Mouse (Mus musculus) hindbrain, embryonic 14.5 days (tissue): Measurements from ENCODE around the gene Gpd1l. TPM values are rescaled to one million over a fixed set of nuclear protein-coding genes. Genes with fewer than 3 reads are reported as not detected.
"Not testable (repeated sequence)": the region's sequence is repeated elsewhere in the genome, so short reads cannot be mapped to it uniquely, and the experiment has no call there.

Experiments
- ATAC-seq: fragments of 200-750 bp; cut with Nextera tagmentation; 2 replicates; pipeline ENCODE4 v1.8.0; 2017; ENCODE audit warnings: moderate number of reproducible peaks, mild to moderate bottlenecking, moderate TSS enrichment, moderate library complexity; ENCODE audit not compliant: low FRiP score
- DNase-seq: peaks from one replicate; pipeline ENCODE4 v3.0.0-alpha.2; 2015; ENCODE audit warnings: low spot score
- H3K27ac ChIP-seq: fragments of 300-500 bp; sonication (generic); 2 replicates; pipeline ENCODE4 v1.5.1; 2014; ENCODE audit warnings: mild to moderate bottlenecking, moderate library complexity
- H3K27me3 ChIP-seq: fragments of 300-500 bp; sonication (generic); 2 replicates; pipeline ENCODE4 v1.6.1; 2014; ENCODE audit warnings: mild to moderate bottlenecking, low read length, mixed read lengths; ENCODE audit not compliant: control insufficient read depth, insufficient read depth
- H3K36me3 ChIP-seq: fragments of 300-500 bp; sonication (generic); replicated peaks from 2 replicates; pipeline ENCODE4 v1.6.1; 2014; ENCODE audit not compliant: control insufficient read depth, insufficient read depth
- H3K4me1 ChIP-seq: fragments of 300-500 bp; sonication (generic); replicated peaks from 2 replicates; pipeline ENCODE4 v1.6.1; 2014; ENCODE audit warnings: antibody characterized with exemption, low read length, mixed read lengths; ENCODE audit not compliant: control insufficient read depth, insufficient read depth
- H3K4me2 ChIP-seq: fragments of 300-500 bp; sonication (generic); replicated peaks from 2 replicates; pipeline ENCODE4 v1.6.1; 2014; ENCODE audit warnings: mild to moderate bottlenecking, moderate library complexity
- H3K4me3 ChIP-seq: fragments of 300-500 bp; sonication (generic); replicated peaks from 2 replicates; pipeline ENCODE4 v1.5.1; 2014; ENCODE audit warnings: mild to moderate bottlenecking, low read length
- H3K9ac ChIP-seq: fragments of 300-500 bp; sonication (generic); 2 replicates; pipeline ENCODE4 v1.6.1; 2014
- H3K9me3 ChIP-seq: fragments of 300-500 bp; sonication (generic); 2 replicates; pipeline ENCODE4 v1.6.1; 2016; ENCODE audit warnings: low read length; ENCODE audit not compliant: control insufficient read depth
- WGBS: fragments of 180-500 bp; shearing (Covaris S2); extraction: QIAGEN DNeasy Blood & Tissue Kit; methylation state at CpG from one replicate; pipeline ENCODE4 v1.1.7; 2014; 5-methylcytosine and 5-hydroxymethylcytosine counted together
- polyA plus RNA-seq: library from polyadenylated mRNA; unstranded; fragments of >200 nt; fragmentation: Nextera tagmentation; extraction: Ambion mirVana; gene quantifications from 2 replicates; pipeline ENCODE4 v1.2.1, GENCODE M21; 2014

Gene Gpd1l
- polyA plus RNA-seq: 21.0 and 23.2 TPM in 2 replicates

DNA sequence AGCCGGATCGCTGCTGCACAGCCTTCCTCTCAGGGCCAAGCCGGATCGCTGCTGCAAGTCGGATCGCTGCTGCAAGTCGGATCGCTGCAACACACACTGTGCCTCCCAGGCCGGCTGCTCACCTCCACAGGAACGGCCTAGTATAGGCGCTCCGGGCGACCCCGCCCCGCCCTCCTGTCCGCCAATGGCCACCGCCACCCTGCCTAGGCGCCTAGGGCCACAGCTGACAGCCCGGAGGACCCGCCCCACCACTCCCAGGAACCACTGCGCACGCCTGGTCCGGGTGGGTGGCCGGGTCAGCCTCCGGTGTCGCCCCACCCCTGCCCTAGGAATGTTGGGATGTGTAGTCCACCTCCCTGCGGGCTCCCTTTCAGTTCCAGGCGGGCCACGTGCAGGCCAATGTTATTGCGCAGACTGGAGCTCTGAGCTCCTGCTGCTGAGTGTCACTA is at the start of gene Gpd1l:
Gene Gpd1l, minus strand, starts transcription at position 265 of the 449 bp plus-strand sequence.
- Histone ChIP-seq H3K36me3 (no peaks in the 10 kb centered on the region), H3K4me2 (peak within 1 kb of the TSS; percentile 99), H3K9ac (peak within 1 kb of the TSS; percentile 84), H3K27ac (peak within 1 kb of the TSS; percentile 74), H3K4me3 (peak within 1 kb of the TSS; percentile 85), H3K27me3 (0 out of 2 replicates have a peak, but pooled peaks cover 6% of the 10 kb centered on the region), H3K9me3 (no peaks in the 10 kb centered on the region), H3K4me1 (peaks cover 13% of the 10 kb centered on the region)
- ATAC-seq (peak; percentile 97), DNase-seq (peak; percentile 79)
- WGBS: 0% methylated on average over 30 of the region's 30 CpGs

DNA sequence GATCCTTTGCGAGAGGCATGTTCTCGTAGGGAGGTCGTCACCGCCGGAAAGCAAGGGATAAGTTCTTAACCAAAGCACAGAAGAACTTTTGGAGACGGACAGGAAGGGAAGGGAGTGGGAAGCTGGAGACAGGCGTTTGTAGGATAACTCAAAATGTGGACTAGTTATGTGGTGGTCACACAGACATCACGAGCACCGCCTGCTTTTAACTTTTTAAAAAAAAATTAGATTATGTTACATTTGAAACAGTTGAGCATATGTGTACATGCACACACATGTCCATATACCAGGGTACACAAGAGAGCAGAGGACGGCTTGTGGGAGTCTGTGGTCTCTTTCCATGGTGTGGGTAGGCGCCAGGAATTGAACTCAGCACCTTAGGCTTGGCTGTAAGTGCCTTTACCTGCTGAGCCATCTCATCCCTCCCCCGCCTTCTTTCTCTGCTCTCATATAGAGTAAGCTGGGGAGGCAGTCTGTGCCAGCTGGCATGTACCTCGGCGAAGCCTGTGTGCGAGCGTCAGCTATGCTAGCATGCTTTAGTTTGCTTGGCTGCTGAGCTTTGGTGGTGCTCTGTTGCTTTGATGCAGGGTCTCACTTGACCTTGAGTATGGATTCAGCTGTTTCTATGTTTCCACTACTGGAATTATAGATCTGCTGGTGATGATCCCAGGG is 49.0 kb upstream of the Gpd1l start, which contains the start of gene Rps27rt:
Gene Rps27rt, minus strand, starts transcription at position 51 of the 672 bp plus-strand sequence.
- no peak for DNase-seq
- WGBS: 90% methylated on average over 16 of the region's 16 CpGs

DNA sequence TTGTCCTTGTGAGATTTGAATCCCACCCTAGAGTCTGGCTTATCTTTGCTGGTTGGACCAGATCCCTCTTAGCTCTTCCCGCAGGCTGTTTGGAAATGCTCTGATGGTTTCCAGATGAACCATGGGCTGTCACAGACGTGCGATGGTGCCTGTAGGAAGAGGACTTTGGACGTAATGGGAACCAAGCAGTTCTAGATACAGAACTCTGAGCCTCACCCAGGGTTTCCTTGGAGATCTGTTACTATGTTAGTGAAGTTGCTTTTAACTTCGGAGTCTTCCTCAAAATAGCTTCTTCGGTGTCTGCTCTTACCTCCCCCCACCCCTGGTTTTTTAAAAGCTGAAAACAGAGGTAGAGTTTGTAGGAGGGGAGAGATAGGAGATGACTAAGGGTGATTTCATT is 46.2 kb upstream of the Gpd1l start:
- H3K27ac ChIP-seq: no peak overlapping the region
- no peak for ATAC-seq
- peak overlapping the region; percentile 79 for H3K4me2 ChIP-seq
- H3K27me3 ChIP-seq: peaks cover 12% of the 10 kb centered on the region
- H3K9ac ChIP-seq: no peak overlapping the region
- DNase-seq: no peak
- H3K4me3 ChIP-seq: no peak overlapping the region
- no peaks in the 10 kb centered on the region for H3K36me3 ChIP-seq
- 77% methylated on average over 6 of the region's 6 CpGs for WGBS
- H3K9me3 ChIP-seq: no peaks in the 10 kb centered on the region
- peaks cover 9% of the 10 kb centered on the region; the same call in 1 of the 2 replicates for H3K4me1 ChIP-seq

More for the DNA sequence above, 49.0 kb upstream of the Gpd1l start, which contains the start of gene Rps27rt:
- Histone ChIP-seq H3K36me3 (no peaks in the 10 kb centered on the region), H3K9me3 (no peaks in the 10 kb centered on the region), H3K27me3 (peaks cover 12% of the 10 kb centered on the region), H3K4me1 (peaks cover 5% of the 10 kb centered on the region; the same call in 1 of the 2 replicates), H3K4me2 (no peak within 1 kb of the TSS), H3K4me3 (no peak within 1 kb of the TSS), H3K27ac (no peak within 1 kb of the TSS), H3K9ac (no peak within 1 kb of the TSS)
- ATAC-seq: no peak

DNA sequence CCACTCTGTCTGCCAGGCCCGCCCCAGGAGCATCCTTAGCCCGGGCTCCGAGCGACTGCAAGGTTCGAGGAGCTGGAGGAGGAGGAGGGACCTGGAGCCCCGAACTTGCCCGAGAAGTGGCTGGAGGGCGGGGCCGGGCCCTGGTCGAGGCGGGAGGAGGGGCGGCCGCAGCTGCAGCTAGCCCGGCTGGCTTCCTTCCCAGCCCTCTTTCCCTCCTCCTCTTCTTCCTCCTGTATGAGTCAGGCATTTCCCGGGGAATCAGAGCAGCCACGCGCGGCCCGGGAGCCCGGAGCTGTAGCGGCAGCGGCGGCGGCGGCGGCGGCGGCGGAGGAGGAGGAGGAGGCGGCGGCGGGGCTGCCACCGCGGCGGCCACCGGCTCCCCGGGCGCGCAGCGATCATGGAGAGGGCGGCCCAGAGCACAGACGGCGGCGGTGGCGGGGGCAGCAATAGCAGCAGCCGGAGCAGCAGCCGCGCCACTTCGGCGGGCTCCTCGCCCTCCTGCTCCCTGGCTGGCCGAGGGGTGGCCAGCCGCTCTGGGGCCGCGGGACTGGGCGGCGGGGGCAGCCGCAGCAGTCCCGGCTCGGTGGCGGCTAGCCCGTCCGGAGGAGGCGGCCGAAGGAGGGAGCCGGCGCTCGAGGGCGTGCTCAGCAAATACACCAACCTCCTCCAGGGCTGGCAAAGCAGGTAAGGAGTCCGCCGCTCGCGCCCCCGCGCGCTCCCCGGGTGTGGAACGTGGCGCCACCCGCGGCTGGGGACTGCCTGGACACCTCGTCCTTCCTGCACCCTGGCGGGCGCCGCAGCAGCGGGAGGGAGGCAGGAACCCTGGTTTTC is 44.7 kb upstream of the Gpd1l start, which contains the start of gene Osbpl10:
Gene Osbpl10, plus strand, starts transcription at position 289 of the 831 bp plus-strand sequence.
- peak; percentile 82 for ATAC-seq
- Histone ChIP-seq H3K4me1 (peaks cover 9% of the 10 kb centered on the region; the same call in 1 of the 2 replicates), H3K27me3 (peaks cover 12% of the 10 kb centered on the region)

DNA sequence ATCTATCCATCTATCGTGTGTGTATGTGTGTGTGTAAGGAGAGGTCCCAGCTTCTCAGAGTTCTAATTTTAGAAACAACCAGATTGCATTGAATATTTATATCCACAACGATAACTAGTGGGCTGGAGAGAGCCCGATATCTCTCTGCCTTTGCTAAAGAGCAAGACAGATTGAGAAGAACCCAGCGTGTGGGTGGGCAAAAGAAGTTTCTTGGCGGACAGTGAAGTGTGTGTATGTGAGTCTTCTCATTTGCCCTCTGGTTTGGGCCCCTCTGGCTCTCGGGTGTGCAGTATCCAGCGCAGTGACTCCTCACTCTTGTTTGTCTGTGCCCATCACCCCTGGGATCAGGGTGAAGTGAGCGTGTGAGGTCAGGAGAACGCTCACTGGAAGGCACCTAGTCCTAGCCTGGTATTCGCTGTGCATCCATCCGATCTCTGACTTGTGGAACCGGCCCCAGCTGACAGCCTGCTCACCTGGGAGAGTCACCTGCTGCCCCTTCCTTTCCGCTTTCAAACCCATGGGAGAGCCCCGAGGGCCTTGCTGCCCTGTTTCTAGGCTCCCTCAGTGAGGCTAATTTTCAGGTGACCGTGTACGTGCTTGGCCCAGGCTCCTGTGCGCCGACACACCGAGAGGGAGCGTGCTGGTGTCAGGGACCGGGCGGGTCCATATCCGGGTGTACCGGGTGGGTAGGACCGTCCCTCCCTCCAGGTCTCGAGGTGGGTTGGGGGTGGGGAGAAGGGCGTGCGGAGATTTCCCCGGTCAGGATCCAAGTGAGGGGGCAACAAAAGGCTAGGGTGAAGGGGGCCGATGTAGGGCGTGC is 43.9 kb upstream of the Gpd1l start:
- ATAC-seq (peak; percentile 12; the same call in 1 of the 2 replicates), DNase-seq (peak; percentile 34)
- H3K4me3 ChIP-seq: peak overlapping the region; percentile 71
- peak overlapping the region; percentile 79 for H3K4me2 ChIP-seq
- peaks cover 9% of the 10 kb centered on the region; the same call in 1 of the 2 replicates for H3K4me1 ChIP-seq
- no peaks in the 10 kb centered on the region for H3K9me3 ChIP-seq
- peak overlapping the region; percentile 83 for H3K9ac ChIP-seq
- peak overlapping the region; percentile 85 for H3K27ac ChIP-seq
- 8% methylated on average over 31 of the region's 31 CpGs for WGBS
- no peaks in the 10 kb centered on the region for H3K36me3 ChIP-seq
- H3K27me3 ChIP-seq: peaks cover 12% of the 10 kb centered on the region

More for the DNA sequence above, 44.7 kb upstream of the Gpd1l start, which contains the start of gene Osbpl10:
- Histone ChIP-seq H3K9me3 (no peaks in the 10 kb centered on the region), H3K36me3 (no peaks in the 10 kb centered on the region), H3K4me3 (peak within 1 kb of the TSS; percentile 71), H3K9ac (peak within 1 kb of the TSS; percentile 83), H3K4me2 (peak within 1 kb of the TSS; percentile 79), H3K27ac (peak within 1 kb of the TSS; percentile 85)
- DNase-seq: peak; percentile 70
- under 1% methylated on average over 60 of the region's 86 CpGs for WGBS

DNA sequence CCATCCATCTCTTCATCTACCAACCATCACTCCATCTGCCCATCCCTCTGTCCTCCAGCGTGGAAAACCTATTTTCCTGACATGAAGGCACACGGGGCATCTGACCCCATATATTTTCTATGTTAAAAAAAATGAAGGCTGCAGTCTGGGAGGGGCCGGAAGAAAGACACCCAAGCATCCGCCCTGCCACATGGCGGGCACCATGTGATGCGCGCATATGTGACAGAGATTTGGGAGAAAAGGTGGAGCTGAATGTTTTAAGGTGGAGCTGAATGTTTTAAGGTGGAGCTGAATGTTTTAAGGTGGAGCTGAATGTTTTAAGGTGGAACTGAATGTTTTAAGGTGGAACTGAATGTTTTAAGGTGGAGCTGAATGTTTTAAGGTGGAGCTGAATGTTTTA is 32.5 kb upstream of the Gpd1l start:
- ATAC-seq, H3K4me1 ChIP-seq, H3K4me2 ChIP-seq, H3K27me3 ChIP-seq, H3K4me3 ChIP-seq, H3K36me3 ChIP-seq, DNase-seq, H3K9ac ChIP-seq, H3K9me3 ChIP-seq, H3K27ac ChIP-seq: not testable (repeated sequence)
- 84% methylated on average over 7 of the region's 7 CpGs for WGBS

DNA sequence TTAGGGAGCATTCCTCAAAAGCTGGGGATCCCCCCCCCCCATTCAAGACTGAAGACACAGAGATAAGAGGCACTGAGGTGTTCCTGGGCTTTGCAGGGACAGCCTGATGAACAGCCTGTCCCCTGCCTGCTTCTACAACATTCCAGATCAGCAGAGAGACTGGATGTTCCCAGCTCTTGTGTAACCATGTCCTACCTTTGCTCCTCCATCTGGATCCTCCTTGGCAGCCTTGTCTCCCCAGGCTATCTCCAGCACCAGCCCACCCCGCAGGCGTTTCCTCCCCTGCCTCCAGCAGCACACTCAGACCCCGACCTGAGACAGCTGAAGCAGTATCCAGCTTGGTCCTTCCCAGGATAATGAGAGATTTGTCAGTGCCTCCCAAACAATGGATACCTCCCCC is 30.3 kb upstream of the Gpd1l start:
- H3K36me3 ChIP-seq: no peaks in the 10 kb centered on the region
- no peak overlapping the region for H3K4me3 ChIP-seq
- H3K9ac ChIP-seq: no peak overlapping the region
- no peaks in the 10 kb centered on the region for H3K27me3 ChIP-seq
- 60% methylated on average over 3 of the region's 3 CpGs for WGBS
- H3K4me2 ChIP-seq: no peak overlapping the region
- ATAC-seq (no peak), DNase-seq (no peak)
- no peaks in the 10 kb centered on the region for H3K4me1 ChIP-seq
- no peak overlapping the region for H3K27ac ChIP-seq
- no peaks in the 10 kb centered on the region for H3K9me3 ChIP-seq

DNA sequence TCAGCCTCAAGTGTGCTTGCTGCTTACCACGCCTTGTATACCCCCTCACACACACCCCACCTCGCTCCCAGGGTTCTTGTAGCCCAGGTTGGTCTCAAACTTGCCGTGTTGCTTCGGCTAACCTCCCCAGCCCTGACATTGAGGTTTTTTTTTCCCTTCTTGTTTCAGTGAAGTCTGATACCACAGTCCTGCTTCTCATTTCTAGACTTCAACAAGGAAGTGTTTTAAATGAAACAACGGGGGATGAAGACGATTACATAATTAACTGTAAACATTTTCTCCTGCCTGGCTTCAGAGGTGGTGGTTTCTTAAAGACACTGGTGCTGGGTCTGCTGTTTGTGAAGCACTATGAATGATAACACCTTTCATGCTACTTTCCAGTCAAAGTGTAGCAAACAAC is 27.1 kb upstream of the Gpd1l start:
- H3K9me3 ChIP-seq: no peaks in the 10 kb centered on the region
- 90% methylated on average over 6 of the region's 6 CpGs for WGBS
- H3K4me2 ChIP-seq: no peak overlapping the region
- no peaks in the 10 kb centered on the region for H3K4me1 ChIP-seq
- H3K27ac ChIP-seq: no peak overlapping the region
- ATAC-seq (no peak), DNase-seq (no peak)
- no peaks in the 10 kb centered on the region for H3K36me3 ChIP-seq
- H3K9ac ChIP-seq: no peak overlapping the region
- H3K27me3 ChIP-seq: no peaks in the 10 kb centered on the region
- no peak overlapping the region for H3K4me3 ChIP-seq
